Mouse (Mus musculus) testis, postnatal 14 days (tissue): ENCODE measurements around the gene Ppp1r3e.

Experiments
- DNase-seq: peaks from one replicate; pipeline ENCODE4 v3.0.0; 2021; ENCODE audit warnings: low spot score

Gene Ppp1r3e

GRCm38 (mm10) chr14:54877048-54877715 lies at the start of gene Ppp1r3e:
Gene Ppp1r3e, minus strand, starts transcription at chr14:54877550.
- peak; percentile 79 for DNase-seq

- peak; percentile 70 for DNase-seq
These were observed 49.2 kb upstream of the Ppp1r3e start for GRCm38 (mm10) chr14:54926401-54927158.

GRCm38 (mm10) chr14:54925349-54926342 lies 48.3 kb upstream of the Ppp1r3e start, which contains the start of gene Efs:
Gene Efs, minus strand, starts transcription at chr14:54926126.
- DNase-seq = peak; percentile 47

- DNase-seq = peak; percentile 47
These were observed 47.4 kb upstream of the Ppp1r3e start for GRCm38 (mm10) chr14:54924641-54925348.

DNA sequence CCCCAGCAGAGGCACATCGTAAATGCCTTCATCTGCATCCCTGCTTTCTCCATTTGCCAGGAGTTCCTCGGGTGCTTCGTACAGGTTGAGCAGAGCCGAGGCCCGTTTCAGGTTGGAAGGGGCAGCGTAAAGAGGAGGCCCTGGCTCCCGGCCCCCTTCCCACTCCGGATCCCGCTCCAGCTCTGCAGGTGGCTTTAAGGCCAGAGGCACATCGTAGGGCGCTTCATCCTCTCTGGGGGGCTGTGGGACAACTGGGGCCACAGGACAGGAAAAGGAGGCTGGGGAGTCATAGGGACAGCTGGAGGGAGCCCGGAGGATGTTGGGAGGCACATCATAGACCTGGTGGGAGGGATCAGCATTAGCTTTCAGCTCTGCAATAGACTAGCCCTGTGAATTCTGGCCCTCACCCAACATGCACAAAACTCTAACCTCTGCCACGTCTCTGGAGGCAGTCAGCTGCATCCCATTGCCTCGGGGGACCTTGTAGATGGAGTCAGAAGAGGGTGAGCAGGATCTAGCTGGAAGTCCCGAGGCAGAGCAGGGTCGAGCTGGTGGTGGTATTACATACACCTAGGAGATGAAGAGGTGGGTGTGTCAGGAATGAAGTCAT lies 42.8 kb upstream of the Ppp1r3e start:
- DNase-seq = no peak

- DNase-seq = no peak
These were observed 36.0 kb upstream of the Ppp1r3e start for GRCm38 (mm10) chr14:54913343-54913742.

GRCm38 (mm10) chr14:54912886-54913285 lies 35.5 kb upstream of the Ppp1r3e start, which contains the start of gene Slc22a17:
Gene Slc22a17, minus strand, starts transcription at chr14:54913132.
- DNase-seq = peak; percentile 72

DNA sequence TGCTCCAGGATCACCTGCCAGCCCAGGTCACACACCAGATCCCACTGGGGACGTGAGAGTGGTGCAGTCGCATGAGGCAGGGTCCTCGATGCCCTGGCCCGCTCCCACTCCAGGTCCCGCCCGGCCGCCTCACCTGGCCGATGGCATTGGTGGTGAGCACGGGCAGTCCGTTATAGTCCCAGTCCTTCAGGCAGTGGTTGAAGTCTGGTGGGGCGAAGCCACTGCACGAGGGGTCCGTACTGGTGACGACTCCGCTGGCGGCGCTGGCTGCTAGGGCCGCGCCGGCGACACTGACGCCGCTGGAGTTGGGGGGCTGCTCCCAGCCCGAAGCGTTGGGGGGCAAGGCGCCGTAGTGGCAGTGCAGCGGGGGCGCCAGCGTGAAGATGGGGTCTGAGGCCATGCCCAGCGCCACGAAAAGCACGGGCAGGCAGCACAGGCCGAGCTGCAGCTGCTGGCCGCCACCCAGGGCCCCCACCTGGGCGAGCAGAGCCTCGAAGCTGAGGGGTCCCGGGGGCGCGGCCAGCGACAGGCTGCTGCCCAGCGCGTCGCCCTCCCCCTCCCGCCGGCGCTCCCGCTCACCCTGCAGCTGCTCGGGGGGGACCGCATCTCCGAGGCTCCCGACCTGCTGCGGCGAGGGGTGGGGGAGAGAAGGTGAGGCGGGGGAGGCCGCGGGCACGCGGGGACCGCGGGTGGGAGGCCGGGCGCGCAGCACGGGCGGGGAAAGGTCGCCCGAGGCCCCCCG lies 34.9 kb upstream of the Ppp1r3e start:
- peak; percentile 41 for DNase-seq

GRCm38 (mm10) chr14:54908682-54909081 lies 31.3 kb upstream of the Ppp1r3e start:
- no peak for DNase-seq

DNA sequence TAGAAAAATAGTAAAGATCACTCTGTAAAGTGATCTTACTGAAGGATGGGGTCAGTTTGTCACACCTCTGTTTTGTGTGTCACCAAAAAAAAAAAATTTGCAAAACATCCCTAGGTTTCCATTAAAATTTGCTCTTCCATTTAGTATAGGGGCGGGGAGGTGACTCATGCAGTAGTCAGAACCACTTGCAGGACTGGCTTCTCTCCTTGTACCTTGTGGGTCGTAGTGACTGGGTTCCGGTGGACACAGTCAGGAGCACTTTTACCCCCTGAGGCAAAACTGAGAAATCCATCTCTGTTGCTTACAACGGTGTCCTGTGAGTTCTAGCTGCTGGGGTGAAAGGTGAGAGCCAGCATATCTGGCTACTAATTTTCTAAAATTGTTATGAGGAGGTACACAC lies 26.3 kb upstream of the Ppp1r3e start:
- no peak for DNase-seq

DNA sequence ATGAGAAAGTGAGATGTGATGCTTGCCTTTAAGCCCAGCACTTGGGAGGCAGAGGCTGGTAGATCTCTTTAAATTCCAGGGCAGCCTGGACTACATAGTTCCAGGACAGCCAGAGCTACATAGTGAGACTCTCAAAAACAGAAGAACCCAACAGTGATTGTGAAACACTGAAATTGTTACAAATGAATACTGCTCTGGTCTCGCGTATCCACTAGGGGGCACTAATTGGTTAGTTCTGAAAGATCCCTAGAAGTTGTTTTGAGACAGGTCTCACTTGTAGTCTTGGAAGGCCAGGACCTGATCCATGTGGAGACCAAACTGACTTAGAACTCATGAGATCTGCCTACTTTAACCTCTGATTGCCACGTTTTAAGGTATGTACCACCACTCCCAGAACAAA lies 23.0 kb upstream of the Ppp1r3e start:
- peak; percentile 67 for DNase-seq

DNA sequence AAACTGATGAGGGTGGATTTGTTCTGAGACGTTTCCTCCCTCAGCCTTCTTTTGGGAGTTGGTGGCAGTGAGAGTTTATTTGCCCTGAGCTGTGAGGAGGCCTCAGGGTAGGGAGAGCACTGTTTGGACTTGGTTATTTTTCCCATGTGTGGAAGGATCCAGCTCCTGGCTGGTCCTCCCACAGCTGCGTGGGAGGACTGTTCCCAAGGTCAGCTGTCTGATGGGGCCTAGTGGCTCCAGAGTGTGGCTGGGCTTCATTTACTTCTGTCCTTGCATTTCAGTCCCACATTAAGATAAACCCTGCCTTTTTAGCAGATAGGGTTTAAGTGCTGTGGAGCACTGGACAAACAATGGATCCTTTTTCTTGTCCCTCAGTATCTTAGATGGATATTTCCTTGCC lies 20.1 kb upstream of the Ppp1r3e start:
- DNase-seq = peak; percentile 82

DNA sequence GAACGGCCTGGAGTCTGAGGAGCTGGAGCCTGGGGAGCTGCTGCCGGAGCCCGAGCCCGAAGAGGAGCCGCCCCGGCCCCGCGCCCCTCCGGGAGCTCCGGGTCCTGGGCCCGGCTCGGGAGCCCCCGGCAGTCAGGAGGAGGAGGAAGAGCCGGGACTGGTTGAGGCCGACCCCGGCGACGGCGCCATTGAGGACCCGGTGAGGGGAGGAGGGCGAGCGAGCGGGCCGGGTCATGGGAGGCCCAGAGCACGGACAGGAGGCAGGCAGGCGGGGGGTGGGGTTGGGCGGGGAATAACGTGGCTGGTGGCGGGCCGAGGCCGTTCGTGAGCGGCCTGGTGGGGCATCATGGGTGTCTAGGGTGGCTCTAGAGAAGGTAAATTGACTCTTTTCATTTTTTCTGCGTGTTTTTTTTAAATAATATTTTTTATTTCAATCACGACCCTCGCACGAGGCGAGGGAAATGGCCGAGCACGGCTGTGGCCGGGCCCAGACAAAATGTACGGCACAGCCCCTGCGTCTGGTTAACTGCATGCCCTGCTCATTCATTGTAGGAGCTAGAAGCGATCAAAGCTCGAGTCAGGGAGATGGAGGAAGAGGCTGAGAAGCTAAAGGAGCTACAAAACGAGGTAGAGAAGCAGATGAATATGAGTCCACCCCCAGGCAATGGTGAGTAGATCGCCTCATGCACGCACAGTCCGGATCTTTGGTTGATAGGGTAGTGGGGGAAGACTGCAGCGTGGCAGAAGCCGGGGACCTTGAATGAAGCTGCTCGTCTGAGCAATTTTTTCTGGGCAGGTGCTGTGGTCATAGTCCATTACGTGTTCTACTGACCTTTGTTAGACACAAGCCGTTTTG lies 17.2 kb upstream of the Ppp1r3e start:
- peak; percentile 83 for DNase-seq

DNA sequence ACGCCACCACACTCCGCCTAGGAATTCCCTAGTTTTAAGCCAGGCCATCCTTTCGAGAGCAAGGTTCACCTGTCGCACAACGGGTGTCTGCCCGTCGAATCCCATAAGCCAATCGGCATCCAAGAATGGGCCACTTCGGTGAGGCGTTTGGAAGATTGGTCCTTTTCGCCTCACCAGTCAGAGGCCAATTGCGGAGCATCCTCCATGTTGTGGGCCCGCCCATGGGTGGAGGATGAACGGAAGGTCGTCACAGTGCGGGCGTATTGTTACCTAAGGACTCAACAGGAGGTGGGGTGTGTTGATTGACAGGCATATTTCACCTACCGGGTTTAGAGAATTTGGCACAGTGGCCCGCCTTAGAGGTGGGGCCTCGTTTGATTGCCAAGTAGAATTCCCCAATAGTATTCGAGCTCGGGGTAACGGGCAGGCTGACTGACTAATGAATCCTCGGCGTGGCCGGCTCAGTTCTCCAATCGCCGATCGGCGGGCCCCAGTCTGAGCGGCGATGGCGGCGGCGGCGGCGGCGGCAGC lies 16.4 kb upstream of the Ppp1r3e start:
- peak; percentile 99 for DNase-seq

DNA sequence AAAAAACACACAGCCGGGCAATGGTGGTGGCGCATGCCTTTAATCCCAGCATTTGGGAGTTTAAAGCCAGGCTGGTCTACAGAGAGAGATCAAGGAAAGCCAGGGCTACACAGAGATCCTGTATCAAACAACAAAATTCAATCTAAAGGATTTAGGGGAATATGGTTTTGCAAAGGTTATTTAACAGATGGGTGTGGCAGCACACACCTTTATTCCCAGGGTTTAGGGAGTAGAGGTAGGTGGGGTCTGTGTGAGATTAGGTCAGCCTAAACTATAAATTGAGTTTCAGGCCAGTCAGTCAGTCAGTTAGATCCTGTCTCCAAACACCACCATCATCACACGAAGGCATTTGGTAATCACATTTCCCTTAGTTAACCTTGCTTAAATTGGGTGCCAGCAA lies 14.8 kb upstream of the Ppp1r3e start, which contains the start of gene Pabpn1:
Gene Pabpn1 (plus strand): TSS at position 301 of the 400 bp plus-strand sequence.
- no peak for DNase-seq

DNA sequence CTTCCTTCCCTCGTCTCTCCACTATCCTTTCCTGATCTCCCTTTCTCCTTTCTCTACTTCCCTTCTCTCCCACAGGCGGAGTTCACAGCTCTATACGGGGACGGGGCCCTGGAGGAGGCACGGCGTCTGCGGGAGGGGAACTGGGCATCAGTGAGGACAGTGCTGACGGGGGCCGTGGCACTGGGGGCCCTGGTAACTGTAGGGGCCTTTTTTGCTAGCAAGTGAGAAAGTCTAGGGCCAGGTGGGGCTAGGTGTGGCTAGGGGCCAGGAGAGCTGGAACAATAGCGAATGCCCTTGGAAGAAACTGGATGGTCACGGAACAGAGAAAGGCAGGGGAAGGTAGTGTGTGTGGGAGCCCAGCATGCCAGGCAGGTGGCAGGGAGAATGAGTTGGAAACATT lies 8.0 kb upstream of the Ppp1r3e start:
- DNase-seq = peak; percentile 55

- no peak for DNase-seq
These were observed 6.8 kb upstream of the Ppp1r3e start for GRCm38 (mm10) chr14:54884022-54884712.
